Mouse (Mus musculus) C3H10T1/2 (cell line): Measurements from ENCODE around the gene Smok3c. TPM values are rescaled to one million over a fixed set of nuclear protein-coding genes. Genes with fewer than 3 reads are reported as not detected.

Source experiments
- polyA plus RNA-seq, 2 experiments: library from polyadenylated mRNA; unstranded; fragments of >200 nt; fragmentation: generic; extraction: Trizol; gene quantifications; one replicate each; pipeline ENCODE4 v1.2.1; 2012; ENCODE audit warnings: missing spikeins in 2 of 2

The Smok3c gene
- not detected for polyA plus RNA-seq

DNA sequence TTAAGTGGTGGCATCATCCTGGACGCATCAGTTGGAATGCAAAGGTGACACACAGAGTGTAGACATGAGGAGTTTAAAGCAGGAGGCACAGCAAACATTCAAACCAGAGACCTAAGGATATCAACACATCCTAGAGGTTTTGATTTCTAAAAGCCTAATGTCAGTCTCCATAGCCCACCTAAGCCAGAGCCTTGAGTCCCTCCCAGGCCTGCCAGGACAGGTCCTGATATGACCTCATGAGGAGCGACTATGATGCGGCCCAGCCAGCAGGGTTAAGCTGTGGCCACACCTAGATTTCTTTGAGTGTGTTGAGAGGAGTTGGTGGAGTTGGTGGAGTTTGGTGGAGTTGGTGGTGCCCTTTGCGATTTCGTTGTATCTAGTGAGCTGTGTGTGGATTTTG lies at the start of gene Smok3c:
Smok3c (plus strand) TSS at position 301 of the 400 bp plus-strand sequence.

DNA sequence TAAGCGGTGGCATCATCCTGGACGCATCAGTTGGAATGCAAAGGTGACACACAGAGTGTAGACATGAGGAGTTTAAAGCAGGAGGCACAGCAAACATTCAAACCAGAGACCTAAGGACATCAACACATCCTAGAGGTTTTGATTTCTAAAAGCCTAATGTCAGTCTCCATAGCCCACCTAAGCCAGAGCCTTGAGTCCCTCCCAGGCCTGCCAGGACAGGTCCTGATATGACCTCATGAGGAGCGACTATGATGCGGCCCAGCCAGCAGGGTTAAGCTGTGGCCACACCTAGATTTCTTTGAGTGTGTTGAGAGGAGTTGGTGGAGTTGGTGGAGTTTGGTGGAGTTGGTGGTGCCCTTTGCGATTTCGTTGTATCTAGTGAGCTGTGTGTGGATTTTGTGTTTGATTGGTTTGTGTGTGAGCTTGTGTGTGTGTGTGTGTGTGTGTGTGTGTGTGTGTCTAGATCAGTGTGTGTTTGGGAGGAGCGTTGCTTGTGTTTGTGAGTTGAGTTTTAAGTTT lies 32.0 kb upstream of the Smok3c start, which contains the start of the genes Smok3a and Smok3b:
Smok3a (plus strand) TSS at position 301 of the 519 bp plus-strand sequence.
Smok3b (plus strand) TSS at position 469 of the 519 bp plus-strand sequence.

DNA sequence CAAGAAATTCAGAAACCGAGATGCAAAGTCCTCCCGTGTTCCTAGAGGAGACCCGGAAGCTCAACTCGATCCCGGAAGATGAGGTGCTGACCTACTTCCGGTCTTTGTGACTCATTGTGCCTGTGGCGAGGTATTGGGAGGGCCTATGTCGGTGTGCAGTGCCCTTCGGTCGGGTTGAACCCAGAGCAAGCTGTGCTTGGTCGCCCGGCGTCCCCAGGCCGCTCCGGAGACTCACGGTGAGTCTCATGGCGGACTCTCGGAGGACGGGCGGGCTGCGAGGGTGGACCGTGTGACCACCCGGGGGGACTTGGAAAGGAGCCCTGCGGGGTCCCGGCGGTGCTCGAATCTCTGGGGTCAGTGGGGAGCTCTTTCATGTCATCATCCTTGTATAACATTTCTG lies 32.0 kb downstream of the Smok3c start, which contains the start of gene Zkscan1:
Zkscan1 (plus strand) TSS at position 89 of the 400 bp plus-strand sequence.

Other genes starting within 250 kb of the Smok3c start
- not detected for gene Pilra, start 216.9 kb upstream of the Smok3c start, polyA plus RNA-seq
- gene Pilrb1, start 195.1 kb upstream of the Smok3c start, polyA plus RNA-seq: under 1 TPM in 1 of 2 experiments, not detected in 1; 0.15 TPM
- gene Pilrb2, start 181.4 kb upstream of the Smok3c start, polyA plus RNA-seq: under 1 TPM in 1 of 2 experiments, not detected in 1; 0.04 TPM
- not detected for gene Cyp3a13, start 131.6 kb upstream of the Smok3c start, polyA plus RNA-seq
- gene Gjc3, start 90.1 kb upstream of the Smok3c start, polyA plus RNA-seq: under 1 TPM in 1 of 2 experiments, not detected in 1; 0.01 TPM
- not detected for gene Azgp1, start 71.7 kb upstream of the Smok3c start, polyA plus RNA-seq
- gene Smok3a, start 31.9 kb upstream of the Smok3c start, polyA plus RNA-seq: not detected
- not detected for gene Smok3b, start 31.8 kb upstream of the Smok3c start, polyA plus RNA-seq
- gene Zkscan1, start 31.9 kb downstream of the Smok3c start, polyA plus RNA-seq: 1 to 10 TPM in 1 of 2 experiments, under 1 TPM in 1; 0.23 to 4.5 TPM
- 10 to 100 TPM in 1 of 2 experiments, 1 to 10 TPM in 1; 1.8 to 19.0 TPM for gene Zscan21, start 63.7 kb downstream of the Smok3c start, polyA plus RNA-seq
- gene Zfp113, start 102.5 kb downstream of the Smok3c start, polyA plus RNA-seq: 1 to 10 TPM in 1 of 2 experiments, under 1 TPM in 1; 0.56 to 3.5 TPM
- 100 to 1,000 TPM; 170 to 230 TPM for gene Cops6, start 107.9 kb downstream of the Smok3c start, polyA plus RNA-seq
- gene Ap4m1, start 118.8 kb downstream of the Smok3c start, polyA plus RNA-seq: 10 to 100 TPM in 1 of 2 experiments, 1 to 10 TPM in 1; 6.1 to 21.4 TPM
- gene Mcm7, start 119.2 kb downstream of the Smok3c start, polyA plus RNA-seq: 100 to 1,000 TPM in 1 of 2 experiments, 10 to 100 TPM in 1; 61.2 to 191 TPM
- 10 to 100 TPM; 25.1 to 32.8 TPM for gene Taf6, start 134.3 kb downstream of the Smok3c start, polyA plus RNA-seq
- gene Cnpy4, start 134.3 kb downstream of the Smok3c start, polyA plus RNA-seq: 10 to 100 TPM in 1 of 2 experiments, 1 to 10 TPM in 1; 3.2 to 41.2 TPM
- 1 to 10 TPM in 1 of 2 experiments, under 1 TPM in 1; 0.83 to 3.0 TPM for gene Mblac1, start 141.1 kb downstream of the Smok3c start, polyA plus RNA-seq
- gene Nxpe5, start 172.7 kb downstream of the Smok3c start, polyA plus RNA-seq: not detected
- 100 to 1,000 TPM in 1 of 2 experiments, 10 to 100 TPM in 1; 81.8 to 128 TPM for gene Lamtor4, start 202.3 kb downstream of the Smok3c start, polyA plus RNA-seq
- 10 to 100 TPM in 1 of 2 experiments, 1 to 10 TPM in 1; 2.6 to 12.4 TPM for gene BC037034, start 210.8 kb downstream of the Smok3c start, polyA plus RNA-seq
- under 1 TPM in 1 of 2 experiments, not detected in 1; 0.60 TPM for gene Gal3st4, start 219.6 kb downstream of the Smok3c start, polyA plus RNA-seq
- under 1 TPM in 1 of 2 experiments, not detected in 1; 0.01 TPM for gene Gm43720, start 226.8 kb downstream of the Smok3c start, polyA plus RNA-seq
- gene Gpc2, start 226.8 kb downstream of the Smok3c start, polyA plus RNA-seq: not detected
- gene Stag3, start 227.0 kb downstream of the Smok3c start, polyA plus RNA-seq: under 1 TPM in 1 of 2 experiments, not detected in 1; 0.04 TPM